Mouse (Mus musculus): ENCODE results near the gene Igf1r. TPM values are rescaled to one million over a fixed set of nuclear protein-coding genes. Genes with fewer than 3 reads are reported as not detected.

Gene Igf1r
- total and polyA plus RNA-seq, 3 experiments: 5.6 to 14.4 (median 12.3) TPM

DNA sequence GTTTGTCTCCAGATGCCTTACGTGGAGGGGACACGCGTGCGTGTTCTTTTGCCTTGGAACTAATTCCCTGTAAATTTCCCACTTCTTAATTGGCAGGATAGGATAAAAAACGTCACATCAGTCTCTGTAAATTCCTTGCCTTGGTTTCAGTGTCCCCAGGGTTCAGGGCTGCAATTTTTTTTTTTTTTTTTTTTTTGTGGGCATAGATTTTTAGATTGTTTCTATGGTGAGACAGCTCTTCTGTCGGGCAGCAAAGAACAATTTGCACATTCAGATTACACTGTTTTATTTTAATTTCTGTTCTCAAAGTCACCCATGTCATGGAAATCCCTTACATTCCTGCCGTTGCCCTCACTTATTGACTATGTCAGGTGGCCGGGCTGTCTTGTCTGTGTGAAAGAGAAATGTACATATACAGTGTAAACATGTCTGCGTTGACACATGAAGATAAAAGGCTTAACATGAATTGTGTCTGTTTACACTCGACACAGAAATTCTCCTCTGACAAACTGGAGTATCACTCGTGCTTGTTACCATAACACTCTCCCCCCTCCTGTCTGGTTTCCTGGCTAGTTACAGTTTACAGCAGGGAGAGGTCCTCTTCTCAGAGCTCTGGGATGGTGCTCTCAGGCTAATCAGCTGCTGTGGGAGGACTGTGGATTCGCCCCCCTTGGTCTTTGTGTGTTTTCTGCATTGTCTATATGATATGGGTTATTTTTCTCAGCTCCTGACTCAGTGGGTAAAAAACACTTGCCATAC is 43.8 kb downstream of the Igf1r start:
- TF ChIP-seq POLR2A (IDR thresholded peaks at IDR 0.05; ENCODE audit: insufficient read depth, low read depth, low read length) (no peak), CTCF (IDR thresholded peaks at IDR 0.05) (no peak), EP300 (IDR thresholded peaks at IDR 0.05; ENCODE audit: insufficient read depth, low read depth, low read length) (no peak)
- Histone ChIP-seq H3K79me2 (replicated peaks; ENCODE audit: control insufficient read depth, insufficient read depth, low read length) (peaks cover 11% of the 10 kb centered on the region), H3K27ac (no peak overlapping the region), H3K27me3 (ENCODE audit: control insufficient read depth, insufficient read depth, low read length) (no peaks in the 10 kb centered on the region), H3K36me3 (ENCODE audit: control insufficient read depth, insufficient read depth, low read length) (no peaks in the 10 kb centered on the region), H3K4me1 (ENCODE audit: control insufficient read depth, insufficient read depth, low read length) (peaks cover 15% of the 10 kb centered on the region), H3K9ac (ENCODE audit: low read depth, low read length) (no peak overlapping the region; the same call in 1 of the 2 replicates), H3K4me3 (no peak overlapping the region)
- 61% methylated on average over 12 of the region's 12 CpGs for WGBS
- intact Hi-C loops (cut with DNase I): no loop called here
- no peak for DNase-seq

DNA sequence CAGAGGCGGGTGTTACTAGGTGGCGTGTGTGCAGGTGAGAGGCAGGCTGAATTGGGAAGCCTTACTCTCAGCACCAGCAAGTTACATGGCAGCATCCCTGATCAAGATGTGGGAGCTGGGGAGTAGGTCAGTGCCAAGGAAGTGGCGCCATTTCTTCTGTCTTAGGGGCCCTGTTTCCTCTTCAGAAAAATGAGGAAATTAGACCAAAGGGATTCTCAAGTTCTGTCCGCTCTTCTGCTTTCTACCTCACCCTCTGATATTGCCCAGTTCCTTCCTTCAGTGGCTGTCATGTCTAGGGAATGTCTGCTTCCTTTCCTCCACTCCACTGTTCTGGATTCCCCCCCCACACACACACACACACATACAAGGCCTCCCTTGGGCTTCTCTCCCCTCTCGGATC is 48.6 kb downstream of the Igf1r start:
- Histone ChIP-seq H3K79me2 (replicated peaks; ENCODE audit: control insufficient read depth, insufficient read depth, low read length) (peaks cover 6% of the 10 kb centered on the region), H3K36me3 (ENCODE audit: control insufficient read depth, insufficient read depth, low read length) (no peaks in the 10 kb centered on the region), H3K9ac (ENCODE audit: low read depth, low read length) (no peak overlapping the region), H3K27me3 (ENCODE audit: control insufficient read depth, insufficient read depth, low read length) (no peaks in the 10 kb centered on the region), H3K27ac (no peak overlapping the region), H3K4me3 (no peak overlapping the region), H3K4me1 (ENCODE audit: control insufficient read depth, insufficient read depth, low read length) (peaks cover 6% of the 10 kb centered on the region)
- intact Hi-C loops (cut with DNase I): no loop called here
- 85% methylated on average over 5 of the region's 5 CpGs for WGBS
- TF ChIP-seq EP300 (IDR thresholded peaks at IDR 0.05; ENCODE audit: insufficient read depth, low read depth, low read length) (no peak), POLR2A (IDR thresholded peaks at IDR 0.05; ENCODE audit: insufficient read depth, low read depth, low read length) (no peak), CTCF (IDR thresholded peaks at IDR 0.05) (no peak)
- DNase-seq: no peak

DNA sequence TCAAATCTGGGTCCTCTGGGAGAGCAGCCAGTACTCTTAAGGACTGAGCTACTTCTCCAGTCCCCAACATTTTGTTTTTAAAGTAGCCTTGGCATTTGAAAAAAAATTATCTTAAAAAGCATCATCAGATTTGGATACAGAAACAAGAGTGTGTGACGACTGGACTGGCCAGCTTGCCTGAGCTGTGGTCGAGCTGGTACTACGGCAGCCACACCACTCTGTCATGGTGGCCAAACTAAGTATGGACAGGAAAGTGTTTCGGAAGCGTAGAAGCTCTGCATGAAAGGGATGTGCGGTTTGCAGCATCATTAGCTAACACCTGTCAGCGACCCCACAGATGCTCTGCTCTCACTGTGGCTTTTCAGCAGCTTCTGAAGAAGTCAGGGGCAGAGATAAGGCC is 53.4 kb downstream of the Igf1r start:
- peaks cover 4% of the 10 kb centered on the region for H3K79me2 ChIP-seq (replicated peaks; ENCODE audit: control insufficient read depth, insufficient read depth, low read length)
- peaks cover 13% of the 10 kb centered on the region for H3K4me1 ChIP-seq (ENCODE audit: control insufficient read depth, insufficient read depth, low read length)
- H3K27me3 ChIP-seq (ENCODE audit: control insufficient read depth, insufficient read depth, low read length): no peaks in the 10 kb centered on the region
- H3K27ac ChIP-seq: no peak overlapping the region
- H3K9ac ChIP-seq (ENCODE audit: low read depth, low read length): no peak overlapping the region
- TF ChIP-seq POLR2A (IDR thresholded peaks at IDR 0.05; ENCODE audit: insufficient read depth, low read depth, low read length) (no peak), CTCF (IDR thresholded peaks at IDR 0.05) (no peak), EP300 (IDR thresholded peaks at IDR 0.05; ENCODE audit: insufficient read depth, low read depth, low read length) (no peak)
- peaks cover under 1% of the 10 kb centered on the region; the same call in 1 of the 2 replicates for H3K36me3 ChIP-seq (ENCODE audit: control insufficient read depth, insufficient read depth, low read length)
- 82% methylated on average over 7 of the region's 7 CpGs for WGBS
- H3K4me3 ChIP-seq: no peak overlapping the region
- DNase-seq: no peak
- intact Hi-C loops (cut with DNase I): no loop called here

DNA sequence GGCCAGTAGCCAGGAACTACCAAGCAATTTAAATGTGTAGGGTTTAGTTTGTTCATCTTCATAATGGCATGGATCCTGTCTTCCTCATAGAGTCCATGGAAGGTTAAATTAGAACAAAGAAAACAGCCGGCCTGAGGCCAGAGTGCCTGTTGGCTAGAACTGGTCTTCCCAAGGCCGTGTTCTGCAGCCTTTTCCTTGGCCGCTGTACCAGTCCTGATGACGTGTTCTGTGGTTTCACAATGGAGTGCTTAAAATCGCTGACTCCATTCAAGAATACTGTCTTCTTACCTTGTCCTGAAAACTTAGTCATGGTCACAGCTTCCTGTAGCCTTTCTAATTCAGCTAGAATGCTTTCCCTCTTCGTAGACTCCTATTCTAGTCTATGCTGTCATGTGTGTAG is 53.9 kb downstream of the Igf1r start:
- DNase-seq: peak in 1 of 2 experiments; percentile 35
- Histone ChIP-seq H3K4me3 (no peak overlapping the region), H3K79me2 (replicated peaks; ENCODE audit: control insufficient read depth, insufficient read depth, low read length) (peaks cover under 1% of the 10 kb centered on the region), H3K36me3 (ENCODE audit: control insufficient read depth, insufficient read depth, low read length) (peaks cover 4% of the 10 kb centered on the region; the same call in 1 of the 2 replicates), H3K27me3 (ENCODE audit: control insufficient read depth, insufficient read depth, low read length) (no peaks in the 10 kb centered on the region), H3K9ac (ENCODE audit: low read depth, low read length) (no peak overlapping the region), H3K4me1 (ENCODE audit: control insufficient read depth, insufficient read depth, low read length) (peaks cover 14% of the 10 kb centered on the region), H3K27ac (no peak overlapping the region)
- intact Hi-C loops (cut with DNase I): no loop called here
- TF ChIP-seq CTCF (IDR thresholded peaks at IDR 0.05) (no peak), EP300 (IDR thresholded peaks at IDR 0.05; ENCODE audit: insufficient read depth, low read depth, low read length) (no peak), POLR2A (IDR thresholded peaks at IDR 0.05; ENCODE audit: insufficient read depth, low read depth, low read length) (no peak)
- 58% methylated on average over 6 of the region's 6 CpGs for WGBS

DNA sequence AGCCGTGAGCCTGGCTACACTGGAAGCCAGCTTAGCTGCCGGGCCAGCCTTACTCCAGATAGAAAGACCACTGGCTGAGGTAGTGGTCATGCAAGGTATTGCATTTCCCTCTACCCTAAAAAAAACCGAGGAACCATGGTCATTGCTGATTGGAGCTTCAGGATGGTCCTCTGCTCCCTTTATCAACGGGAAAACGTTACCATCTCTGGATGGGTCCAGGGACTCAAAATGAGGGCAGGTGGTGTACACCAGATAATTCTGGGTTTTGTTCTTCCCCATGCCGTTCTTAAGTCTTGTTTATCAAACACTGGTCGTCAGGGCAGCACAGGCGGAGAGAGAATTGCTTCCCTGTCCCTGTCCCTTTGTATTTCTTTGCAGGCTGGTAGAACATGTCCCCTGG is 57.0 kb downstream of the Igf1r start:
- Histone ChIP-seq H3K4me1 (ENCODE audit: control insufficient read depth, insufficient read depth, low read length) (peaks cover 20% of the 10 kb centered on the region), H3K27ac (peak overlapping the region; percentile 68), H3K4me3 (no peak overlapping the region), H3K36me3 (ENCODE audit: control insufficient read depth, insufficient read depth, low read length) (peaks cover 7% of the 10 kb centered on the region), H3K9ac (ENCODE audit: low read depth, low read length) (no peak overlapping the region), H3K27me3 (ENCODE audit: control insufficient read depth, insufficient read depth, low read length) (no peaks in the 10 kb centered on the region), H3K79me2 (replicated peaks; ENCODE audit: control insufficient read depth, insufficient read depth, low read length) (no peaks in the 10 kb centered on the region)
- intact Hi-C loops (cut with DNase I): loop anchor here (5.0 kb wide), 1 partner anchor 118 kb away; no protein-coding TSS in a partner anchor
- no peak for DNase-seq
- 68% methylated on average over 8 of the region's 8 CpGs for WGBS
- no peak for TF ChIP-seq POLR2A (IDR thresholded peaks at IDR 0.05; ENCODE audit: insufficient read depth, low read depth, low read length)
- peak; percentile 22 for TF ChIP-seq CTCF (IDR thresholded peaks at IDR 0.05)

DNA sequence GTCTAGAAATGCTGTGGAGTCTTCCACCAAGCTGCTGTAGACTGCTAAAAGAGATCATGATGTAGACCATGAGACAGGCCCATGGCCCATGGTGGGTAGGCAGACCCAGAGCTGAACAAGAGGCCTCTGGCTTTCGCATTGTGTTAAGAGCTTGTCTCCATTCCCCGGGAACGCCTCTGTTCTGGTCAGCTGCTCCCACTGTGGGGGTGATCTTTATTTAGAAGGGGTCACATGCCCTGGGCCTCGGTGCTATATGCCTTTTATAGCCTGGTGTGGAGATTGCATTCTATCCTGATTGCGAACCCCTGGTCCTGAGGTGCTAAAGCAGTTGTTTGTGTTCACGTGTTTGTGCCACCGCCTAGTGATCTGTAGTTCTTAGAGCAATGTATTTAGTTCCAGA is 57.5 kb downstream of the Igf1r start:
- Histone ChIP-seq H3K9ac (ENCODE audit: low read depth, low read length) (no peak overlapping the region), H3K27me3 (ENCODE audit: control insufficient read depth, insufficient read depth, low read length) (no peaks in the 10 kb centered on the region), H3K36me3 (ENCODE audit: control insufficient read depth, insufficient read depth, low read length) (peaks cover 7% of the 10 kb centered on the region), H3K27ac (peak overlapping the region; percentile 68), H3K4me1 (ENCODE audit: control insufficient read depth, insufficient read depth, low read length) (peaks cover 20% of the 10 kb centered on the region), H3K4me3 (no peak overlapping the region), H3K79me2 (replicated peaks; ENCODE audit: control insufficient read depth, insufficient read depth, low read length) (no peaks in the 10 kb centered on the region)
- peak in 1 of 2 experiments; percentile 46 for DNase-seq
- intact Hi-C loops (cut with DNase I): loop anchor here (5.0 kb wide), 1 partner anchor 117 kb away; no protein-coding TSS in a partner anchor
- WGBS: 54% methylated on average over 7 of the region's 7 CpGs
- TF ChIP-seq EP300 (IDR thresholded peaks at IDR 0.05; ENCODE audit: insufficient read depth, low read depth, low read length) (peak; percentile 79), CTCF (IDR thresholded peaks at IDR 0.05) (no peak), POLR2A (IDR thresholded peaks at IDR 0.05; ENCODE audit: insufficient read depth, low read depth, low read length) (peak; percentile 34; the same call in 1 of the 2 replicates)
